Mouse (Mus musculus): ENCODE results near the gene Fam83e.

- TF ChIP-seq CTCF (IDR thresholded peaks at IDR 0.05; ENCODE audit: control insufficient read depth, insufficient read depth, insufficient read length) (no peak), MAX (IDR thresholded peaks at IDR 0.05) (no peak), MYOG (IDR thresholded peaks at IDR 0.05; ENCODE audit: control insufficient read depth, extremely low read depth, insufficient read length) (no peak), CEBPB (IDR thresholded peaks at IDR 0.05; ENCODE audit: low read depth) (no peak), USF1 (IDR thresholded peaks at IDR 0.05; ENCODE audit: low read depth) (no peak)
Measured at GRCm38 (mm10) chr7:45714630-45715089, 6.4 kb upstream of the Fam83e start.
